Mouse (Mus musculus) kidney, adult 2 months (tissue): ENCODE measurements around the gene Tigit.

Source experiments
- CTCF ChIP-seq: fragments of 200-500 bp; conservative IDR thresholded peaks from 2 replicates; pipeline ENCODE4 v1.5.1; 2011; ENCODE audit warnings: low read depth, mild to moderate bottlenecking, control low read depth, low read length, moderate library complexity, mixed read lengths; ENCODE audit not compliant: insufficient read depth, insufficient read length
- POLR2A ChIP-seq: fragments of 200-500 bp; IDR thresholded peaks from one replicate; pipeline ENCODE4 v1.6.1; 2011; ENCODE audit warnings: low read depth, low read length, control low read depth

DNA sequence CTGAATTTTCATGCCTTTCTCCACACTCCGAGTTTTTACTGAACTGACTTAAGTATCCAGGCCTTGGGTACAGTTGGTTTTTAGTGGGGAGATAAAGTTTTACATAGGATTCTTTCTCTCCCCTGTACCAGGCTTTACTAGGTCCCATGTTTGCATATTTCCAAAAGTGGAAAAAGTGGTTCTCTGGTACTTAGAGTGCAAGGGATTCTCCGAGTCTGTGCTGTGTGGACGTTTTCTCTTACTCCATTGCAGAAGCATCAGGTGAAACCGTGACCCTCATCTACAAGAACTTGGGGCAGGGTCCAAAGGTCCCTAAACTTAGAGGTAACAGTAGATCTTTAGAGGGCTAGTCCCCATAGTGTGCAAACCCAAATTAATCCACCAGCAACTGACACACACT is 28.7 kb upstream of the Tigit start:
- TF ChIP-seq CTCF: no peak
- no peak for TF ChIP-seq POLR2A
